Mouse (Mus musculus): ENCODE measurements around the gene Lcn6. TPM values are rescaled to one million over a fixed set of nuclear protein-coding genes. Genes with fewer than 3 reads are reported as not detected.
A peak's percentile ranks its signal among the peaks of the same experiment; 100 is the strongest.
"Not testable (repeated sequence)": the region's sequence is repeated elsewhere in the genome, so short reads cannot be mapped to it uniquely, and the experiment has no call there.

Gene Lcn6
- polyA plus RNA-seq, 1 experiment: not detected

DNA sequence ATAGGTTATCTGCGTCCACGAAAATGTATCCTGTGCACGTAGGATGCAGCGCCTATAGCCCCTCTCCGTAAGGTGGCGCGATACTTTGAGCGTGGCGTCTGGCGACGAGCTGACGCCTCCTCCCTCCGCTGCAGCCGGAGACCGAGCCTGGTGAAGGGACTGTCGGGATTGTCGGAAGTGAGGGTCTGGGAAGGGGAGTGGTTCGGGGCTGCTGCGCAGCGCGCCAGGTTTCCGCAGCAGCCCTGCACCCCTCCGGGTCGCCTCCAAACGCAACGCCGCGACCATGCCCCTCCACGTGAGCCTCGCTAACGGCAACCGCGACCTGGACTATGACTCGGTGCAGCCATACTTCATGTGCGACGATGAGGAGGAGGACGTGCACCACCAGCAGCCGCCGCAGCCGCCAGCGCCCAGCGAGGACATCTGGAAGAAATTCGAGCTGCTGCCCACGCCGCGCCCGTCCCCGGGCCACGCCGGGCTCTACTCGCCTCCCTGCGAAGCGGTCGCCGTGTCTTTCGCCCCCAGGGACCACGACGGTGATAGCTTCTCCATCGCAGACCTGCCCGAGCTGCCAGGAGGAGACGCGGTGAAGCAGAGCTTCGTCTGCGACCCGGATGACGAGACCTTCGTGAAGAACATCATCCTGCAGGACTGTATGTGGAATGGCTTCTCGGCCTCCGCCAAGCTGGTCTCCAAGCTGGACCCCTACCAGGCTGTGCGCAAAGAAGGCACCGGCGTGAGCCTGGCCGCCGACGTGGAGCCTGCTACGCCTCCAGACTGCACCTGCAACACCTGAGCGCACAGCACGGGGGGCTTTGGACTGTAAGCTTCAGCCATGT, 30.3 kb downstream of the Lcn6 start, which contains the start of gene Bmyc:
Bmyc (plus strand) TSS at position 97 of the 839 bp plus-strand sequence.
- H3K4me1 ChIP-seq (ENCODE audit: control insufficient read depth, insufficient read depth, low read length): no peaks in the 10 kb centered on the region
- WGBS: under 1% methylated on average over 78 of the region's 78 CpGs
- peak within 1 kb of the TSS; percentile 43 for H3K27ac ChIP-seq (ENCODE audit: control insufficient read depth, insufficient read depth, low read depth, low read length, poor library complexity)
- peak within 1 kb of the TSS; percentile 71 for H3K4me3 ChIP-seq (replicated peaks; ENCODE audit: control insufficient read depth, low read depth, low read length)
- peak; percentile 59 for TF ChIP-seq CTCF (IDR thresholded peaks at IDR 0.05; ENCODE audit: control insufficient read depth, insufficient read depth, low read length)
- TF ChIP-seq POLR2A (IDR thresholded peaks at IDR 0.05; ENCODE audit: borderline replicate concordance, control insufficient read depth, low read depth, low read length): peak; percentile 47; the same call in 1 of the 2 replicates

- Histone ChIP-seq H3K4me3 (replicated peaks; ENCODE audit: control insufficient read depth, low read depth, low read length) (peak overlapping the region; percentile 41), H3K27ac (ENCODE audit: control insufficient read depth, insufficient read depth, low read depth, low read length, poor library complexity) (peak overlapping the region; percentile 44; the same call in 1 of the 2 replicates), H3K4me1 (ENCODE audit: control insufficient read depth, insufficient read depth, low read length) (no peaks in the 10 kb centered on the region)
- WGBS: 60% methylated on average over 2 of the region's 2 CpGs
- TF ChIP-seq POLR2A (IDR thresholded peaks at IDR 0.05; ENCODE audit: borderline replicate concordance, control insufficient read depth, low read depth, low read length) (no peak), CTCF (IDR thresholded peaks at IDR 0.05; ENCODE audit: control insufficient read depth, insufficient read depth, low read length) (no peak)
Measured at GRCm38 (mm10) chr2:25708121-25708520, 31.5 kb downstream of the Lcn6 start.

DNA sequence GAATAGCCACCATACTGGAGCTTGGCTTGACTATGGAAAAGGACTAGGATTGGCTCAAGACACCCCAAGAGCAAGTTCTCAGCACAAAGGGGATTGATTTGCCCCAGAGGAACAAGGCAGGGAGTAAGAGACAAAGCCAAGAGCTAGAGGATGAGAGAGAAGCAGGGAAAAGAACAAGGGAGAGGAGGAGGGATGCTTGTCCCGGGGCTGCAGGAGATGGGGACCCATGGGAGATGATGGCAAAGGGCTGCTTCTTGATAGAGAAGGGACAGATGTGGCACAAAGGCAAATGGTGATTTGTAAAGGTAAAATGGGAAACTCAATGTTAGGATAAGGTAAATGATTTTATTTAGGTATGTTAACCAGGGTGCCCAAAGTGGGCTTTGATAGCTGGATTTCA, 32.5 kb downstream of the Lcn6 start:
- not testable (repeated sequence) for H3K4me1 ChIP-seq (ENCODE audit: control insufficient read depth, insufficient read depth, low read length); H3K4me3 ChIP-seq (replicated peaks; ENCODE audit: control insufficient read depth, low read depth, low read length); H3K27ac ChIP-seq (ENCODE audit: control insufficient read depth, insufficient read depth, low read depth, low read length, poor library complexity)
- WGBS: 83% methylated on average over 1 of the region's 1 CpGs

- WGBS: 63% methylated on average over 2 of the region's 2 CpGs
- not testable (repeated sequence) for H3K4me1 ChIP-seq (ENCODE audit: control insufficient read depth, insufficient read depth, low read length); H3K27ac ChIP-seq (ENCODE audit: control insufficient read depth, insufficient read depth, low read depth, low read length, poor library complexity)
Measured at GRCm38 (mm10) chr2:25709791-25710190, 33.2 kb downstream of the Lcn6 start.

GRCm38 (mm10) chr2:25711641-25712040, 35.1 kb downstream of the Lcn6 start:
- H3K4me1 ChIP-seq (ENCODE audit: control insufficient read depth, insufficient read depth, low read length); H3K27ac ChIP-seq (ENCODE audit: control insufficient read depth, insufficient read depth, low read depth, low read length, poor library complexity); H3K4me3 ChIP-seq (replicated peaks; ENCODE audit: control insufficient read depth, low read depth, low read length): not testable (repeated sequence)
- WGBS: 66% methylated on average over 3 of the region's 3 CpGs

More at GRCm38 (mm10) chr2:25709791-25710190, 33.2 kb downstream of the Lcn6 start:
- not testable (repeated sequence) for H3K4me3 ChIP-seq (replicated peaks; ENCODE audit: control insufficient read depth, low read depth, low read length)

DNA sequence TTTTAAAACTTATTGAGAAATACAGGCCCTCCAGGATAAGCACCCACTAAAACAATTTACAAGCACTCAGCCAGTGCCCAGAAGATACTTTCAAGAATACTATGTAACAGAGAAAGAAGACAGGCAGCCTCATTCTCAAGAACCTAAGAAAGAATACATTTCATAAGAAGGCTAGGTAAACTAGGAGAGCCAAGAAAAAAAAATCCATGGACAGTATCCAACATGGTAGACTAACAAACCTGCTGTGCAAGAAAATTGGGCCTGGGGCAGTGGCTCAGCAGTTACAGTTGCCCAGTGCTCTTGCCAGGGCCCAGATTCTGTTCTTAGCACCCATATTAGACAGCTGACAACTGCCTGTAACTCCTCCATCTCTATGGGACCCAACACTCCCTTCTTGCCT, 40.6 kb downstream of the Lcn6 start:
- no peak for TF ChIP-seq POLR2A (IDR thresholded peaks at IDR 0.05; ENCODE audit: borderline replicate concordance, control insufficient read depth, low read depth, low read length)
- TF ChIP-seq CTCF (IDR thresholded peaks at IDR 0.05; ENCODE audit: control insufficient read depth, insufficient read depth, low read length): no peak
- Histone ChIP-seq H3K4me1 (ENCODE audit: control insufficient read depth, insufficient read depth, low read length) (no peaks in the 10 kb centered on the region), H3K27ac (ENCODE audit: control insufficient read depth, insufficient read depth, low read depth, low read length, poor library complexity) (no peak overlapping the region), H3K4me3 (replicated peaks; ENCODE audit: control insufficient read depth, low read depth, low read length) (no peak overlapping the region)

Other genes with a start within 250 kb of the Lcn6 start
- gene Abca2, start 248.1 kb upstream of the Lcn6 start, polyA plus RNA-seq (2011; ENCODE audit: insufficient read depth, insufficient read length, low replicate concordance, missing spikeins): 5.0 and 15.0 TPM in 2 replicates
- not detected in 2 replicates for gene Clic3, start 219.9 kb upstream of the Lcn6 start, polyA plus RNA-seq (2011; ENCODE audit: insufficient read depth, insufficient read length, low replicate concordance, missing spikeins)
- gene Paxx, start 215.7 kb upstream of the Lcn6 start, polyA plus RNA-seq (2011; ENCODE audit: insufficient read depth, insufficient read length, low replicate concordance, missing spikeins): 42.2 and 114 TPM in 2 replicates
- 9.3 TPM in 1 of 2 replicates, not detected in the other for gene Ptgds, start 206.7 kb upstream of the Lcn6 start, polyA plus RNA-seq (2011; ENCODE audit: insufficient read depth, insufficient read length, low replicate concordance, missing spikeins)
- gene Lcn12, start 182.9 kb upstream of the Lcn6 start, polyA plus RNA-seq (2011; ENCODE audit: insufficient read depth, insufficient read length, low replicate concordance, missing spikeins): not detected in 2 replicates
- gene Fbxw5, start 176.0 kb upstream of the Lcn6 start, polyA plus RNA-seq (2011; ENCODE audit: insufficient read depth, insufficient read length, low replicate concordance, missing spikeins): 18.5 and 30.4 TPM in 2 replicates
- gene C8g, start 175.1 kb upstream of the Lcn6 start, polyA plus RNA-seq (2011; ENCODE audit: insufficient read depth, insufficient read length, low replicate concordance, missing spikeins): 1.6 and 6.2 TPM in 2 replicates
- 14.5 and 22.7 TPM in 2 replicates for gene Traf2, start 129.8 kb upstream of the Lcn6 start, polyA plus RNA-seq (2011; ENCODE audit: insufficient read depth, insufficient read length, low replicate concordance, missing spikeins)
- gene Edf1, start 118.9 kb upstream of the Lcn6 start, polyA plus RNA-seq (2011; ENCODE audit: insufficient read depth, insufficient read length, low replicate concordance, missing spikeins): 46.6 and 73.8 TPM in 2 replicates
- gene Mamdc4, start 101.9 kb upstream of the Lcn6 start, polyA plus RNA-seq (2011; ENCODE audit: insufficient read depth, insufficient read length, low replicate concordance, missing spikeins): 1.1 and 9.7 TPM in 2 replicates
- gene Phpt1, start 101.6 kb upstream of the Lcn6 start, polyA plus RNA-seq (2011; ENCODE audit: insufficient read depth, insufficient read length, low replicate concordance, missing spikeins): 12.3 and 16.4 TPM in 2 replicates
- 0.34 and 0.92 TPM in 2 replicates for gene Ajm1, start 95.0 kb upstream of the Lcn6 start, polyA plus RNA-seq (2011; ENCODE audit: insufficient read depth, insufficient read length, low replicate concordance, missing spikeins)
- 33.4 and 38.2 TPM in 2 replicates for gene Rabl6, start 68.3 kb upstream of the Lcn6 start, polyA plus RNA-seq (2011; ENCODE audit: insufficient read depth, insufficient read length, low replicate concordance, missing spikeins)
- not detected in 2 replicates for gene Ccdc183, start 59.1 kb upstream of the Lcn6 start, polyA plus RNA-seq (2011; ENCODE audit: insufficient read depth, insufficient read length, low replicate concordance, missing spikeins)
- 17.3 and 20.9 TPM in 2 replicates for gene Tmem141, start 54.8 kb upstream of the Lcn6 start, polyA plus RNA-seq (2011; ENCODE audit: insufficient read depth, insufficient read length, low replicate concordance, missing spikeins)
- 14.7 and 28.0 TPM in 2 replicates for gene Fcna, start 48.8 kb upstream of the Lcn6 start, polyA plus RNA-seq (2011; ENCODE audit: insufficient read depth, insufficient read length, low replicate concordance, missing spikeins)
- gene Lcn8, start 23.7 kb upstream of the Lcn6 start, polyA plus RNA-seq (2011; ENCODE audit: insufficient read depth, insufficient read length, low replicate concordance, missing spikeins): not detected in 2 replicates
- gene Lcn5, start 18.8 kb upstream of the Lcn6 start, polyA plus RNA-seq (2011; ENCODE audit: insufficient read depth, insufficient read length, low replicate concordance, missing spikeins): not detected in 2 replicates
- not detected in 2 replicates for gene Lcn10, start 5.9 kb downstream of the Lcn6 start, polyA plus RNA-seq (2011; ENCODE audit: insufficient read depth, insufficient read length, low replicate concordance, missing spikeins)
- not detected in 2 replicates for gene Obp2a, start 23.3 kb downstream of the Lcn6 start, polyA plus RNA-seq (2011; ENCODE audit: insufficient read depth, insufficient read length, low replicate concordance, missing spikeins)
- gene Bmyc, start 30.0 kb downstream of the Lcn6 start, polyA plus RNA-seq (2011; ENCODE audit: insufficient read depth, insufficient read length, low replicate concordance, missing spikeins): 4.1 and 6.7 TPM in 2 replicates
- not detected in 2 replicates for gene Obp2b, start 60.2 kb downstream of the Lcn6 start, polyA plus RNA-seq (2011; ENCODE audit: insufficient read depth, insufficient read length, low replicate concordance, missing spikeins)
- not detected in 2 replicates for gene Lcn3, start 88.8 kb downstream of the Lcn6 start, polyA plus RNA-seq (2011; ENCODE audit: insufficient read depth, insufficient read length, low replicate concordance, missing spikeins)
- not detected in 2 replicates for gene Lcn11, start 100.2 kb downstream of the Lcn6 start, polyA plus RNA-seq (2011; ENCODE audit: insufficient read depth, insufficient read length, low replicate concordance, missing spikeins)
- not detected in 2 replicates for gene Gm13539, start 105.5 kb downstream of the Lcn6 start, polyA plus RNA-seq (2011; ENCODE audit: insufficient read depth, insufficient read length, low replicate concordance, missing spikeins)
- not detected in 2 replicates for gene Glt6d1, start 139.1 kb downstream of the Lcn6 start, polyA plus RNA-seq (2011; ENCODE audit: insufficient read depth, insufficient read length, low replicate concordance, missing spikeins)
- not detected in 2 replicates for gene Lcn9, start 146.4 kb downstream of the Lcn6 start, polyA plus RNA-seq (2011; ENCODE audit: insufficient read depth, insufficient read length, low replicate concordance, missing spikeins)
- not detected in 2 replicates for gene Sohlh1, start 170.5 kb downstream of the Lcn6 start, polyA plus RNA-seq (2011; ENCODE audit: insufficient read depth, insufficient read length, low replicate concordance, missing spikeins)
- gene Kcnt1, start 186.9 kb downstream of the Lcn6 start, polyA plus RNA-seq (2011; ENCODE audit: insufficient read depth, insufficient read length, low replicate concordance, missing spikeins): 1.8 and 4.8 TPM in 2 replicates